Mouse (Mus musculus) midbrain, embryonic 14.5 days (tissue): ENCODE results near the gene Gpr19. TPM values are rescaled to one million over a fixed set of nuclear protein-coding genes. Genes with fewer than 3 reads are reported as not detected.

Source experiments
- ATAC-seq: fragments of 200-750 bp; cut with Nextera tagmentation; 2 replicates; pipeline ENCODE4 v1.8.0; 2017; ENCODE audit warnings: moderate number of reproducible peaks, moderate library complexity; ENCODE audit not compliant: low FRiP score, low TSS enrichment
- DNase-seq: peaks from one replicate; pipeline ENCODE4 v3.0.0-alpha.2; 2015
- H3K27ac ChIP-seq: fragments of 300-500 bp; sonication (generic); replicated peaks from 2 replicates; pipeline ENCODE4 v1.5.1; 2014; ENCODE audit warnings: mild to moderate bottlenecking, low read depth, low read length, moderate library complexity
- H3K27me3 ChIP-seq: fragments of 300-500 bp; sonication (generic); 2 replicates; pipeline ENCODE4 v1.6.1; 2014; ENCODE audit warnings: low read length, control low read depth, mixed read lengths; ENCODE audit not compliant: control insufficient read depth, insufficient read depth
- H3K36me3 ChIP-seq: fragments of 300-500 bp; sonication (generic); 2 replicates; pipeline ENCODE4 v1.6.1; 2014; ENCODE audit warnings: low read length, control low read depth; ENCODE audit not compliant: control insufficient read depth, insufficient read depth
- H3K4me1 ChIP-seq: fragments of 300-500 bp; sonication (generic); 2 replicates; pipeline ENCODE4 v1.6.1; 2014; ENCODE audit warnings: mild to moderate bottlenecking, antibody characterized with exemption, low read length, control low read depth; ENCODE audit not compliant: control insufficient read depth, insufficient read depth
- H3K4me2 ChIP-seq: fragments of 300-500 bp; sonication (generic); 2 replicates; pipeline ENCODE4 v1.6.1; 2014; ENCODE audit warnings: mild to moderate bottlenecking, low read length, moderate library complexity
- H3K4me3 ChIP-seq: fragments of 300-500 bp; sonication (generic); replicated peaks from 2 replicates; pipeline ENCODE4 v1.5.1; 2014; ENCODE audit warnings: low read depth, low read length
- H3K9ac ChIP-seq: fragments of 300-500 bp; sonication (generic); replicated peaks from 2 replicates; pipeline ENCODE4 v1.6.1; 2014; ENCODE audit warnings: mild to moderate bottlenecking, low read length, moderate library complexity
- H3K9me3 ChIP-seq: fragments of 300-500 bp; sonication (generic); 2 replicates; pipeline ENCODE4 v1.6.1; 2016; ENCODE audit warnings: low read length, control low read depth, mixed read lengths; ENCODE audit not compliant: control insufficient read depth
- WGBS: fragments of 180-500 bp; shearing (Covaris S2); extraction: QIAGEN DNeasy Blood & Tissue Kit; methylation state at CpG from one replicate; pipeline ENCODE4 v1.1.7; 2014; 5-methylcytosine and 5-hydroxymethylcytosine counted together
- polyA plus RNA-seq: library from polyadenylated mRNA; unstranded; fragments of >200 nt; fragmentation: Nextera tagmentation; extraction: Ambion mirVana; gene quantifications from 2 replicates; pipeline ENCODE4 v1.2.1, GENCODE M21; 2014

The Gpr19 gene
- polyA plus RNA-seq = 43.0 and 46.7 TPM in 2 replicates

DNA sequence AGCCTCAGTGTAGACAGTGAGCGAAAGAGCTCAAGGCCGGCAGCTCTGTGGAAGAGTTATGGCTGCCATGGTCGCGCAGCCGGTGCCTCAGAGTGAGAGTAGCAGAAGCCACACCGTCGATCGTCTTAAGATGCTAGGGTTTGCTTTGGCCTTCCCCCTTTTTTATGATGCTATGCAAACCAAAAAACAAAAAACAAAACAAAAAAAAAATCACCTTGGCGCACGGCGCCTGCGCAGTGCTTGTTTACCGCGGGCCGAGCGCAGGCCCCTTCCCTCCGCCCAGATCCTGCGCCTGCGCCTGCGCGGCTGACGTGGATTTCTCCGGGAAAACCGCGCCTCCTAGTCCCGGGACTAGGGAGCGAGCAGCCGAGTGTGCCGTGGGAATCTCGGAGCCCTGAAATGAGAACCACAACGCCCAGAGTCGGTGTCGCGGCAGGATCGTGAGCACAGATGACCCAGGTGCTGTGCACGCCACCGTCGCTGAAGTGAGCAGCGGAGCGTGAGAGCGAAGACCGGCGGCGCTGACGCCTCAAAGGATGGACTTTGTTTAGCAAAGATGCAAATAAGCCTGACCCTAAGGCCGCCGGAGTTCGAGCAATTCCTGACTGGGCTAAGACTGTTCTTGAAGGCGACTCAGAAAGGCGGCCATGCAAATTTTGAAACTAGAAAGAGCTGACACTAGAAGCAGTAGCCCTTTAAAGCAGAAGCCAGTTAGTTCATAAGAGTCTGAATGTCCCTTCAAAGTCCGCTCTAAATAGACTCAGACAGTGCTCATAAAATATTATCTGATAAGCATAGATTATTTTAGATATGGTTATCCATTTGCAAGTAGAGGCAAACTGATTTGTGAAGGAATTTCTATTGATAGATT, at the start of gene Gpr19:
TSS of gene Gpr19 (minus strand) at position 484 of the 871 bp plus-strand sequence.
- no peaks in the 10 kb centered on the region for H3K36me3 ChIP-seq
- H3K27ac ChIP-seq = peak within 1 kb of the TSS; percentile 99
- no peaks in the 10 kb centered on the region for H3K9me3 ChIP-seq
- DNase-seq = peak; percentile 97
- H3K27me3 ChIP-seq = no peaks in the 10 kb centered on the region
- H3K4me1 ChIP-seq = peaks cover 15% of the 10 kb centered on the region; the same call in 1 of the 2 replicates
- H3K4me3 ChIP-seq = peak within 1 kb of the TSS; percentile 68
- ATAC-seq = peak; percentile 94
- peak within 1 kb of the TSS; percentile 89 for H3K9ac ChIP-seq
- H3K4me2 ChIP-seq = peak within 1 kb of the TSS; percentile 80
- WGBS = under 1% methylated on average over 51 of the region's 51 CpGs

DNA sequence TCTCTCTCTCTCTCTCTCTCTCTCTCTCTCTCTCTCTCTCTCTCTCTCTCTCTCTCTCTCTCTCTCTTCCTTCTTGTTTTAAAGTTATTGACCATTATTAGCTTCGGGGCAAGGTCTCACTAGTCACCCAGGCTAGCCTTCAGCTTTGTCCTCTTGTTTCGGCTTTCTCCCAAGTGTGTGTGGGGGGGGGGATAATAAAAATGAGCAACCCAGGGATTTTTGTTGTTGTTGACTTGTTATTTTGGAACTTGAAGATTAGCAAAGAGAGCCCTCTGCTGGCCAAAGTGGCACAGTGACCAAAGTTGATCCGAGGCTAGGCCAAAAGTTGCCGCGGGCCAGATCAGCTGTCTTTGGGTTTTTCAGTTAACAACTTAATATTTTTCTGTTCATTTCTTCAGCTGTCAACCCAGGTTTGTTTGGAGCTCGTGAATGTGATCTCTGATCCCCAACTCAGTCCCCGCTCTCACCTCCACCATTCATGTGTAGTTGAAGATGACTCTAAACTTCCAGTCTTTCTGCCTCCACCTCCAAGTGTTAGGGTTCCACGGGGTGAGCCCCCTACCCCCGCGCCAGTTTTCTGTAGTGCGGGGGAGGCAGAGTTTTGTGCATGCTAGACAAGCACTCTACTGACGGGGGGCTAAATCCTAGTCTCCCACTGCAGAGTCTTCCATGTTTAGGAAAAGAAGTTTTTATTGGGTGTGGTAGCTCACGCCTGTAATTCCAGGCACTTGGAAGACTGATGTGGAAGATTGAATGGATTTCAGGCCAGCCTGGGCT, 49.1 kb upstream of the Gpr19 start:
- Histone ChIP-seq H3K9ac (no peak overlapping the region), H3K27ac (no peak overlapping the region), H3K27me3 (no peaks in the 10 kb centered on the region), H3K9me3 (no peaks in the 10 kb centered on the region), H3K36me3 (no peaks in the 10 kb centered on the region), H3K4me1 (no peaks in the 10 kb centered on the region), H3K4me3 (no peak overlapping the region), H3K4me2 (no peak overlapping the region)
- ATAC-seq (no peak; the same call in 1 of the 2 replicates), DNase-seq (peak; percentile 87)
- 47% methylated on average over 13 of the region's 13 CpGs for WGBS

GRCm38 (mm10) chr6:134946858-134947257, 48.5 kb upstream of the Gpr19 start:
- Histone ChIP-seq H3K36me3 (no peaks in the 10 kb centered on the region), H3K27ac (no peak overlapping the region), H3K4me1 (no peaks in the 10 kb centered on the region), H3K9ac (no peak overlapping the region), H3K27me3 (no peaks in the 10 kb centered on the region), H3K9me3 (no peaks in the 10 kb centered on the region), H3K4me2 (no peak overlapping the region), H3K4me3 (no peak overlapping the region)
- 86% methylated on average over 9 of the region's 9 CpGs for WGBS
- ATAC-seq (no peak), DNase-seq (no peak)

DNA sequence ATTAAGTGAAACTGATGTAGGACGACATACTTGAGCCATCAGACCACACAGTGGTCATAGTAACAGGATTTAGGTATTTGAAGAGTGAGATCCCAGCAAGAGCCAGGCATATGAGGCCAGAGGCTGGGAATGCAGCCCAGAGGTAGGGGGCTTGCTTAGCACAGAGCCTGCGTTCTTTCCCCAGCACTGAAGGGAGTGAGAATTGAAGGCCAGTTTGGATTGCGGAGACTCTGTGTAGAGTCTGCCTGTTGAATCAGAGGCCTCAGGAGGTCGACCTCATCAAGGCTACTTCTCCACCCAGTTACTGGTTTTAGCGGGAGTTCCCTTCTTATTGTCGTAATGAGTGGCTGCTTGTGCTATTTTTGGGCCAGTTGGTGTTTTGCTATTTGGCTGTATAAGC, 47.7 kb upstream of the Gpr19 start:
- H3K9me3 ChIP-seq = no peaks in the 10 kb centered on the region
- WGBS = 70% methylated on average over 6 of the region's 6 CpGs
- peaks cover 4% of the 10 kb centered on the region; the same call in 1 of the 2 replicates for H3K36me3 ChIP-seq
- H3K4me3 ChIP-seq = no peak overlapping the region
- no peaks in the 10 kb centered on the region for H3K27me3 ChIP-seq
- ATAC-seq (no peak), DNase-seq (no peak)
- no peak overlapping the region for H3K27ac ChIP-seq
- H3K4me1 ChIP-seq = no peaks in the 10 kb centered on the region
- H3K9ac ChIP-seq = no peak overlapping the region
- no peak overlapping the region for H3K4me2 ChIP-seq

GRCm38 (mm10) chr6:134943759-134944407, 45.5 kb upstream of the Gpr19 start:
- Histone ChIP-seq H3K9me3 (no peaks in the 10 kb centered on the region), H3K4me3 (no peak overlapping the region), H3K27ac (no peak overlapping the region), H3K36me3 (peaks cover 4% of the 10 kb centered on the region; the same call in 1 of the 2 replicates), H3K4me2 (no peak overlapping the region), H3K9ac (no peak overlapping the region), H3K4me1 (no peaks in the 10 kb centered on the region), H3K27me3 (no peaks in the 10 kb centered on the region)
- ATAC-seq (no peak), DNase-seq (no peak)
- WGBS = 93% methylated on average over 13 of the region's 13 CpGs

DNA sequence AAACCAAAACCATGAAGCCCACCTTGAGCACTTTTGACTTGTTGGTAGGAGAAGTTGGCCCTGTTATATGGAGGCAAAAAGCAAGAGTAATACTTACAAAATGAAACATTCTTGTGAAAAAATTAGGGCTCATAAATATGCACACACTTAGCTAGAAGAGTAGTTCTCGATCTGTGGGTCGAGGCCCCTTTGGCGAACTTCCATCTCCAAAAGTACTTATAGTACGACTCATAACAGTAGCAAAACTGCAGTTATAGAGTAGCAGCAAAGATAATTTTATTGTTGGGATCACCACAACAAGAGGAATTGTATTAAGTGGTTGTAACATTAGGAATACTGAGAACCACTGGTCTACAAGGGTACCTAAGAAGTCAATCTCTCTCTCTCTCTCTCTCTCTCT, 41.4 kb upstream of the Gpr19 start:
- 91% methylated on average over 4 of the region's 4 CpGs for WGBS
- H3K9me3 ChIP-seq = no peaks in the 10 kb centered on the region

DNA sequence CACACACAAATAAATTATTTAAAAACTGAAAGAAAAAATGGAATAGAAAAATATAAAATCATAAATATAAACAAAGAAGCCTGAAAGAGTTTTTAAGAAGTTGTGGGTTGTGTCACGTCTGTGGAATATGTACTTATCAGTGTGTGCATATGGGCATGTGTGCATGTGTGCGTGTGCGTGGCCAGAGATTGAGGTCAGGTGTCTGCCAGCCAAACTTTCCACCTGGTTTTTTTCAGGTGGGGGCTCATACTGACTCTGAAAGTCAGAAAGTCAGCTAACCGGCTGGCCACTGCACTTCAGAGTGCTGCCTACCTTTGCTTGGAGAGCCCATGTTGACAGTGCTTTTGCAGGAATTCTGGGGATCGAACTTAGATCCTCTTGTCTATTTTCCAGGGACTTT, 35.9 kb upstream of the Gpr19 start:
- H3K9me3 ChIP-seq = no peaks in the 10 kb centered on the region
- no peak overlapping the region for H3K4me3 ChIP-seq
- no peaks in the 10 kb centered on the region for H3K36me3 ChIP-seq
- H3K4me1 ChIP-seq = 0 out of 2 replicates have a peak, but pooled peaks cover 2% of the 10 kb centered on the region
- H3K27ac ChIP-seq = no peak overlapping the region
- H3K9ac ChIP-seq = no peak overlapping the region
- ATAC-seq (no peak), DNase-seq (no peak)
- no peak overlapping the region for H3K4me2 ChIP-seq
- WGBS = 96% methylated on average over 5 of the region's 5 CpGs
- no peaks in the 10 kb centered on the region for H3K27me3 ChIP-seq

More for the DNA sequence above, 41.4 kb upstream of the Gpr19 start:
- DNase-seq (no peak), ATAC-seq (no peak)
- H3K9ac ChIP-seq = no peak overlapping the region
- H3K4me1 ChIP-seq = no peaks in the 10 kb centered on the region
- H3K4me3 ChIP-seq = no peak overlapping the region
- H3K27ac ChIP-seq = no peak overlapping the region
- H3K4me2 ChIP-seq = no peak overlapping the region
- H3K27me3 ChIP-seq = no peaks in the 10 kb centered on the region
- H3K36me3 ChIP-seq = peaks cover 4% of the 10 kb centered on the region; the same call in 1 of the 2 replicates

GRCm38 (mm10) chr6:134933207-134933558, 34.8 kb upstream of the Gpr19 start:
- no peaks in the 10 kb centered on the region for H3K9me3 ChIP-seq
- no peak for DNase-seq
- no peak for ATAC-seq
- H3K4me2 ChIP-seq = no peak overlapping the region
- H3K27ac ChIP-seq = no peak overlapping the region
- H3K9ac ChIP-seq = no peak overlapping the region
- WGBS = 87% methylated on average over 2 of the region's 2 CpGs
- H3K4me1 ChIP-seq = 0 out of 2 replicates have a peak, but pooled peaks cover 2% of the 10 kb centered on the region
- H3K36me3 ChIP-seq = no peaks in the 10 kb centered on the region
- no peak overlapping the region for H3K4me3 ChIP-seq
- no peaks in the 10 kb centered on the region for H3K27me3 ChIP-seq
